Mouse (Mus musculus) liver, adult 2 months (tissue): ENCODE data around the gene Gal3st2c.
"Not testable (repeated sequence)": the region's sequence is repeated elsewhere in the genome, so short reads cannot be mapped to it uniquely, and the experiment has no call there.

ENCODE experiments used
- CTCF ChIP-seq: fragments of 200-500 bp; IDR thresholded peaks from 2 replicates; pipeline ENCODE4 v1.5.1; 2011; ENCODE audit warnings: low read depth, low read length, control low read depth
- POLR2A ChIP-seq: fragments of 200-500 bp; IDR thresholded peaks from 2 replicates; pipeline ENCODE4 v1.6.1; 2011; ENCODE audit warnings: low read length, control low read depth; ENCODE audit not compliant: insufficient read depth; ENCODE audit errors: extremely low read depth

- not testable (repeated sequence) for TF ChIP-seq CTCF, POLR2A
These were observed 18.5 kb downstream of the Gal3st2c start for GRCm38 (mm10) chr1:94008826-94009225.
